Mouse (Mus musculus): ENCODE measurements around the gene Oas2.

Oas2 gene

DNA sequence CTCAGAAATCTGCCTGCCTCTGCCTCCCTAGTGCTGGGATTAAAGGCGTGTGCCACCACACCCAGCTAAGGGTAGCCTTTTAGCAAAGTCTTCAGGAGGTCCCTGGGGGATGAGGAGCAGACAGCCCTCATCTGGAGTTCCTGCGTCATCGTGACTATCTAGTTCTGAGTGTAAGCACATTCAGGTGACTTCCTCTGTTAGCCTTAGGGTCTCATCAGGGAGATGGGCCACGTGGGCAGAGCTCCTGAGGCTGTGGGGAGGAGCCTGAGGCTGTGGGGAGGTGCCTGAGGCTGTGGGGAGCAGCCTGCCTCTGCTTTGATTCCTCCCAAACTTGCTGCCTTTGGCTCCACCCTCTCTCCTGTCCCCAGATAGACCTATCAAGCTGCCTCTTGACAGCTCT, 52.8 kb downstream of the Oas2 start:
- DNase-seq (ENCODE audit: inconsistent ontology term), result no peak

- no peak for DNase-seq (ENCODE audit: inconsistent ontology term)
Measured at GRCm38 (mm10) chr5:120696057-120696743, 53.5 kb downstream of the Oas2 start.

DNA sequence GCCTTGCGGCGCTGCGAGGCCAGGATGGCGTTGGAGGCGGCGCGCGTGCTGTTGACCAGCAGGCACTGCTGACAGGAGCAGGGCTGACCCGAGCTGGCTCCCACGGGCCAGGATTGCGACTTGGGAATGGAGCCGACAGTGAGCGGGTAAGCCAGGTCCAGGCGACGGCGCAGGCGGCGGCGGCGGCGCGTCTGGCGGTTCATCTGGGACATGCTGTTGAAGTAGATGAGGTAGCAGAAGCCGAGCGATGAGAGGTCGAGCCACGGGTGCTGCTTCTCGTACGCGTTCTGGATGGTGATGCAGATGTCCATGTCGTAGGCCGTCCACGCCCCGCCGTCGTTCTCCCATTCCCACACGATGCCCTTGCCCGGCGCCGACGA, 55.0 kb downstream of the Oas2 start:
- DNase-seq (ENCODE audit: inconsistent ontology term), result no peak

GRCm38 (mm10) chr5:120693931-120694694, 55.5 kb downstream of the Oas2 start:
- no peak for DNase-seq (ENCODE audit: inconsistent ontology term)

DNA sequence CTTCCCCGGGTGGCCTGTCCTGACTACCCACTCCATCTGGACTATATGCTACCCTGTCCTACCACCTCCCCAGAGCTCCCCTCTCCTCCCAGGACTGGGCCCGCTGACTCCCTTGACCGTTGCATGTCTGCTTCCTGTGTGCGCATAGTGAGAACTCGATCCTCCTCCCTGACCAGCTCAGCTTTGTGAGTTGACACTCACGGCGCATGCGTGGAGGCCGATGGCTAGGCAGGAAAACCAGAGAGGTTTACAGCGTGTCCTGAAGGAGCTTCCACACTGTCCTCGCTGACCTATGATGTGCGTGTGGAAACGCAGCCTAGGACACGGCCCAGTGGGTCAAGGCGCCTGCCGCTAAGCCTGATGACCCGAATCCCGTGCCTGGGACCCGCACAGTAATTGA, 57.6 kb downstream of the Oas2 start:
- DNase-seq (ENCODE audit: inconsistent ontology term), result no peak

GRCm38 (mm10) chr5:120690417-120690816, 59.2 kb downstream of the Oas2 start:
- DNase-seq (ENCODE audit: inconsistent ontology term), result no peak

DNA sequence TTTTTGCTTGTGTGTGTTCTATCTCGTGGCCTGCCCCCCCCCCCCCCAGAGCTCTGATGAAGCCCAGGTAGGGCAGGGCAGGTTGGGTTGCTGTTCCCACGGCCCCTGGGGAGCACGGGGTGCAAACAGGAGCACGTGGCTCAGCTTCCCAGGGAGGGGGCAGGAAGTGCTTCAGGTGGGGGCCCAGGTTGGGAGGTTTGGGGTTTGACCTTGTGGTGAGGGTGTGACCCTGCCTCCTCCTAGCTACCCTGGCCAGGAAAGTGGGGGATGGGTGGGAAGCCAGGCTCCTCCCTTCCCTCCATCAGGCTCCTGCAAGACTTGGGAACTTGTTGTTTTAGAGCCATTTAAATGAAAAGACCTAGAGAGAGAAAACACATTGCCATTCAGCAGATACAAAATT, 61.2 kb downstream of the Oas2 start:
- no peak for DNase-seq (ENCODE audit: inconsistent ontology term)

DNA sequence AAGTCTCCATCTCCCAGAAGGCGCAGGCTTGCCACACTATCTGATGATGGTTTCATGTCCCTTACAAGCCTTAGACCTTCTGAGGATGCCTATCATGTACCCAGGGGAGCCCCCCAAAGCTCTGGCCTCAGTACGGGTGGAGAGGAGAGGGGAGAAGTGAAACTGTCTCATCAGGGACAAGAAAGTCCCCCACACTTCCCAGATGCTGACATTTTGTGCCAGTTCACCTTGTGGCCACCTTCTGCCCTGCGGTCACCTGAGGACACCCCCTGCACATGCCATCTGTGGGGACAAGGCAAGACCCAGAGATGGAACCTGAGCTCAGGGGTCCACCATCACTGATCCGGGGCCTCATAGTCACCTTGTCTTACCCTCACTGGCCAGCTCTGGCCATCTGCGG, 61.8 kb downstream of the Oas2 start:
- no peak for DNase-seq (ENCODE audit: inconsistent ontology term)

DNA sequence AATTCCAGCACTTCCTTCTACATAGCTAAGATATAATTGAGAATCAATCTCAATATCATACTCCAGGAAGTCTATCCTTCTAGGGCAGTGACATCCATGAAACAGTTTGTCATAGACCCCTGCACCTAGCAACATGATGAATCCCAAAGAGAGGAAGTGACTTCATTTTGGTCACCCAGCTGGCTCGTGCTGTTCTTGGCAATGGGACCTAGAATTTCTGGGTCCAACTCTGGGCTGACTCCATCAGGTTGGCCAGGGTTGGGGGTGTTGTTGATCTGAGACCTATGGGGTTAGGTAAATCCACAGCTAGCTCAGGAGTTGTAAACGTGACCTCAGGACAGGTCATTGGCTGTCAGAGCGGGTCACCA, 62.2 kb downstream of the Oas2 start:
- no peak for DNase-seq (ENCODE audit: inconsistent ontology term)

DNA sequence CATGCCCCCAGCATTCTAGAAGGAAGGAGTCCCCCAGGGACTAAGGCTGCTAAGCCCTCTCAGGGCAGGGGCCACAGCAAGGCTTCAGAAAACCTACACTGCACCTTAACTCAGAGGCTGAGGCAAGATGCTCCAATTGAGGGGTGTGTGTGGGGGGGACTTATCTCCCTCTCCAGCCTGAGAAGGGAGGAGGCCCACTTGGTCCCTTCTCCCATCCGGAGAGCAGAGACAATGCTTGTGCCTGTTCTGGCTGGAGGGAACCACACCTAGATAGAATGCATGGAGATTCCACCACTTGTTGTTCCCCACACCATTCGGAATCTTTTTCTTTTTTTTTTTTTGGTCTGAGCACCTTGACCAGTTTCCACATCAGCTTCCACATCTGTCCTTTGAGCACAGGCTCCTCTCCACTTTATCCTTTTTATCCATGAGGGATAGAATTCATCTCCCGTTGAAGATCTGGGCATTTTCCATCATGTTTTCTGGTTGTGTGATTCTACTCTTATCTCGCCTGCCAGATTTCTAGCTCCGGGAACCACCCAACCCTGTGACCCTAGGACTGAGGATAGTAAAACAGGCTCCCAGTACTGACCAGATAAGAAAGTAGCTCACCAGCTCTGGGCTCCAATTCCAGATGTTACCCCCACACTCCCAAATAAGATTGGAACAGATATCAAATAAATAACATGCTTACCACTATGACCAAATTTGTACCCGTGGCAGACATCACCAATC, 62.7 kb downstream of the Oas2 start:
- DNase-seq (ENCODE audit: inconsistent ontology term), result no peak

DNA sequence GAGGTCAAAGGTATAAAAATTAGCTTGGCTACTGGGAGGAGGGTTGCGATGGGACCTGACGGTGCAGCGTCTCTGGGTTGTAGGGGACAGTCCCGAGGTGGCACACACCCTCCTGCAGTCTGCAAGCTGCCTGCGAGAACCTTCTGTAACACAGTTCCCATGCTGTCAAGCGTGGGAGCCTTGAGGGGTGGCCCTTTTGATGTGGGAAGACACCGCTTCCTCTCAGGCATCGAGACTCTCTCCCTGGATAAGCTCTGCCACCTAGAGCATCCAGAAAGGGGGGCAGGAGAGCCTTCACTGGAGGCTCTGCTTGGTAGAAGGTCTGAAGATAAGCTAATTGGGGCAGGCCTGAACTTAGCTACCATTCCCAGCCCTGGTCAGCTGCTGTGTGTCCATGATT, 64.0 kb downstream of the Oas2 start:
- no peak for DNase-seq (ENCODE audit: inconsistent ontology term)

DNA sequence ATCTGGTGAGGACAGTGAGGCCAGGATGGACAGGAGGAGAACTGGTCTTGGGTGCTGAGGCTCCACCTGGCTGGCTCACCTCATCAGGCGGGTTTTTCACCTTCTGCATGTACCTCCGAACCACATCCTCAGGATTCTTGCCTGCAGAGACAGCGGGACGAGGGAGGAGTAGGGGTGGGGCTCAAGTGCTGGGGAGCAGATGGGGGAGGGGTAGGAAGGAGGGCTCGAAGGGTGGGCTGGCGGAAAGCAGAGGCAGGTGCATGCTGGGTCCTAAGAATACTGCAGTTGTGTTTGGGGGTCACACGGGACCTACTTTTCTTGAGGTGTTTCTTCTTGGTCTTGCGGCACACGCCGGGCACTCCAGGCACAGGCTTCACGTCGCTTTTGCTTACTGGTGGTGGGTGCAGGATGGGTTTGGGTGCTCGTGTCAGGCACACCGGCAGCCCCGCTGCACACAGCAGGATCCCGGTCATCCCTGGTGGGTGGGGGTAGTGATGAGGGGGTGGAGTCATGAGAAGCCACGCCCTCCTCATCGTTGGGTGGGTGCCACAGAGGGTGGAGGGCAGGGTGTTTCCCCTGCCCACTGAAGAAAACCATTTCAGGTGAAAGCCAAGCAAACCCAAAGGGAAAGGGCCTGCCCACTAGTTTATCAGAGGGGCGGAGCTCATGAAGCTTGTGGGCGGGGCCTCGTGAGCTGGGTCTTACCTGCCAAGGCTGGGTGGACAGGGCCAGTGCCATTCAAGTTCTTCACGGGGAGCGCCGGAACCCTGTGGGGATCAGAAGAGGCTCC, 66.5 kb downstream of the Oas2 start:
- DNase-seq (ENCODE audit: inconsistent ontology term), result no peak

DNA sequence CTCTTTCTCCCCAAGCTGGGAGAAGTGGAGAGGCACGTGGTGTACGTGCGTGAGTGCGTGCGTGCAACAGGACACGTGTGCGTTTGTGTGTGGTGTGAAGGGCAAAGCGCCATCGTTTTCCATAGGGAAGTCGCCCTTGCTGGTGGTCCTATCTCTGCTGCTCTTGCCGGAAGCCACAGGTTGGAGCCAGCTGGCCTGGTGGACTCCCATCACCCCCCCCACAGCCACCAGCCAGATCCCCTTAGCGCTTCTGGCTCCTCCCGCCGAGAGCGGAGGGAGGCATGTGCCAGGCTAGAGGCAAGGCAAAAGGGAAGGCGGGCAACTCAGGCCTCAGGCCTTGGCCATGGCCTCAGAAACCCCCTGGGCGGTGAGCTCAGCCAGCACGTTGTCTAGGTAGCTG, 68.7 kb downstream of the Oas2 start:
- DNase-seq (ENCODE audit: inconsistent ontology term), result no peak

Data from Muller cell, postnatal 12 days (primary cell).